ENCODE assay signal across 8 mouse cellular contexts in genomic region chr1:36595167-36595931, GRCm38 (mm10). TPM values are rescaled to one million over a fixed set of nuclear protein-coding genes. Genes with fewer than 3 reads are reported as not detected.
DNase-seq lines count a peak whose midpoint lies in the region; ATAC-seq and TF ChIP-seq lines count a peak whose summit lies in the region.

No protein-coding gene starts in this region.

- TF ChIP-seq EP300 in heart, postnatal 0 days (IDR thresholded peaks at IDR 0.05; ENCODE audit: low read depth): no peak

- H3K4me3 ChIP-seq in heart, postnatal 0 days (ENCODE audit: low read depth, low read length): no peak overlapping the region
- no peak overlapping the region for H3K4me3 ChIP-seq in hindbrain, embryonic 14.5 days (replicated peaks; ENCODE audit: low read length)
- H3K4me3 ChIP-seq in myocyte: no peak overlapping the region

- TF ChIP-seq CTCF in heart, postnatal 0 days (IDR thresholded peaks at IDR 0.05; ENCODE audit: low read depth): no peak

- DNase-seq in heart, postnatal 0 days (ENCODE audit: low spot score): no peak
- no peak for DNase-seq in heart, postnatal 14 days
- peak; percentile 50 for DNase-seq in embryo, embryonic 11 days
- no peak for DNase-seq in hindbrain, embryonic 14.5 days (ENCODE audit: low spot score)
- no peak for DNase-seq in left cerebral cortex, adult 9 months (ENCODE audit: low spot score in 2 of 2)
- no peak for DNase-seq in spleen, postnatal 10 days (ENCODE audit: low spot score in 2 of 2)

- peak overlapping the region; percentile 81 for H3K27ac ChIP-seq in heart, postnatal 0 days (ENCODE audit: low read depth)
- H3K27ac ChIP-seq in hindbrain, embryonic 14.5 days: peak overlapping the region; percentile 69

- H3ac ChIP-seq in myocyte (ENCODE audit: control insufficient read depth, insufficient read length): no peak overlapping the region

- no peak overlapping the region; the same call in 1 of the 2 replicates for H3K9ac ChIP-seq in heart, postnatal 0 days (replicated peaks; ENCODE audit: low read depth, low read length)
- H3K9ac ChIP-seq in hindbrain, embryonic 14.5 days: no peak overlapping the region

- H3K4me2 ChIP-seq in heart, postnatal 0 days (ENCODE audit: low read depth, low read length): no peak overlapping the region
- no peak overlapping the region for H3K4me2 ChIP-seq in hindbrain, embryonic 14.5 days (replicated peaks)
- H3K4me2 ChIP-seq in myocyte (ENCODE audit: low read depth): peak overlapping the region; percentile 50

- ATAC-seq in heart, postnatal 0 days (ENCODE audit: insufficient read depth, low read depth): no peak
- no peak; the same call in 1 of the 2 replicates for ATAC-seq in hindbrain, embryonic 14.5 days (ENCODE audit: low FRiP score)
- ATAC-seq in megakaryocyte-erythroid progenitor cell, adult 5-6 weeks (replicated peaks; ENCODE audit: low FRiP score, low TSS enrichment, poor library complexity, severe bottlenecking): no peak

- H3K27me3 ChIP-seq in heart, postnatal 0 days (ENCODE audit: control insufficient read depth, insufficient read depth, low read length): no peaks in the 10 kb centered on the region
- H3K27me3 ChIP-seq in hindbrain, embryonic 14.5 days (ENCODE audit: control insufficient read depth, insufficient read depth, low read length): no peaks in the 10 kb centered on the region
- H3K27me3 ChIP-seq in myocyte (ENCODE audit: control insufficient read depth, insufficient read depth, insufficient read length): no peaks in the 10 kb centered on the region

- no peaks in the 10 kb centered on the region for H3K79me2 ChIP-seq in myocyte (ENCODE audit: control insufficient read depth, insufficient read depth)

- intact Hi-C loops in heart, postnatal 14 days (cut with DNase I): no loop called here

- H3K4me1 ChIP-seq in heart, postnatal 0 days (ENCODE audit: control insufficient read depth, insufficient read depth): peaks cover 15% of the 10 kb centered on the region
- peaks cover 16% of the 10 kb centered on the region for H3K4me1 ChIP-seq in hindbrain, embryonic 14.5 days (replicated peaks; ENCODE audit: control insufficient read depth, insufficient read depth, low read length)

- H3K36me3 ChIP-seq in heart, postnatal 0 days (replicated peaks; ENCODE audit: control insufficient read depth, insufficient read depth, low read length): no peaks in the 10 kb centered on the region
- H3K36me3 ChIP-seq in hindbrain, embryonic 14.5 days (replicated peaks; ENCODE audit: control insufficient read depth, insufficient read depth): no peaks in the 10 kb centered on the region
- no peaks in the 10 kb centered on the region for H3K36me3 ChIP-seq in myocyte (ENCODE audit: control insufficient read depth, insufficient read depth)

- TF ChIP-seq POLR2A in myocyte (IDR thresholded peaks at IDR 0.05; ENCODE audit: insufficient read length, low read depth): no peak

- 45% methylated on average over 10 of the region's 10 CpGs for WGBS in heart, postnatal 0 days
- WGBS in hindbrain, embryonic 14.5 days: 51% methylated on average over 10 of the region's 10 CpGs

- H3K9me3 ChIP-seq in heart, postnatal 0 days (replicated peaks; ENCODE audit: control insufficient read depth, low read length): no peaks in the 10 kb centered on the region
- H3K9me3 ChIP-seq in hindbrain, embryonic 14.5 days (ENCODE audit: control insufficient read depth, low read length): no peaks in the 10 kb centered on the region

TF ChIP-seq in myocyte, 11 proteins besides CTCF, POLR2A, EP300 and RAD21:
- no peak for TF ChIP-seq USF1 (IDR thresholded peaks at IDR 0.05; ENCODE audit: low read depth)
- no peak for TF ChIP-seq TCF12 (IDR thresholded peaks at IDR 0.05; ENCODE audit: insufficient read depth, poor library complexity, severe bottlenecking)
- TF ChIP-seq MYOG (IDR thresholded peaks at IDR 0.05; ENCODE audit: control insufficient read depth in 1 of 3, insufficient read depth in 1 of 3, insufficient read length in 2 of 3, low read depth in 2 of 3): no peak
- no peak for TF ChIP-seq REST (IDR thresholded peaks at IDR 0.05; ENCODE audit: insufficient read depth, insufficient read length)
- TF ChIP-seq SRF (IDR thresholded peaks at IDR 0.05; ENCODE audit: control insufficient read depth, insufficient read length, low read depth): no peak

RNA-seq across cellular contexts. Expression of gene Sema4c, which starts 37.2 kb away (rescaled TPM):
- 11.9 and 13.2 TPM in 2 replicates for total RNA-seq in heart, postnatal 0 days (2014; rRNA removed; ENCODE audit: low replicate concordance)
- polyA plus RNA-seq in heart, postnatal 0 days (2015; fragmentation: Nextera tagmentation; extraction: Ambion mirVana): 5.7 and 6.1 TPM in 2 replicates
- 10 to 100 TPM; 19.4 to 20.0 TPM for total RNA-seq in heart, postnatal 14 days (2021)
- 3.1 and 3.8 TPM in 2 replicates for polyA plus RNA-seq in hindbrain, embryonic 14.5 days (2014; fragmentation: Nextera tagmentation; extraction: Ambion mirVana)
- 30.7 TPM for polyA plus RNA-seq in myocyte (2012; fragmentation: generic; extraction: Trizol)
- 0.17 and 1.6 TPM in 2 replicates for total RNA-seq in megakaryocyte-erythroid progenitor cell, adult 5-6 weeks (2014; fragmentation: Nextera tagmentation)
- total RNA-seq in megakaryocyte-erythroid progenitor cell, adult 5-6 weeks (2017): 0.50 and 0.70 TPM in 2 replicates

RNA-seq across cellular contexts. Expression of gene Ankrd39, which starts 48.1 kb away (rescaled TPM):
- total RNA-seq in heart, postnatal 0 days (2014; rRNA removed; ENCODE audit: low replicate concordance): 32.7 and 34.9 TPM in 2 replicates
- polyA plus RNA-seq in heart, postnatal 0 days (2015; fragmentation: Nextera tagmentation; extraction: Ambion mirVana): 26.6 and 29.0 TPM in 2 replicates
- 10 to 100 TPM; 10.4 to 11.9 TPM for total RNA-seq in heart, postnatal 14 days (2021)
- polyA plus RNA-seq in hindbrain, embryonic 14.5 days (2014; fragmentation: Nextera tagmentation; extraction: Ambion mirVana): 23.9 and 26.9 TPM in 2 replicates
- 17.9 TPM for polyA plus RNA-seq in myocyte (2012; fragmentation: generic; extraction: Trizol)
- total RNA-seq in megakaryocyte-erythroid progenitor cell, adult 5-6 weeks (2014; fragmentation: Nextera tagmentation): 7.7 and 9.3 TPM in 2 replicates
- total RNA-seq in megakaryocyte-erythroid progenitor cell, adult 5-6 weeks (2017): 3.1 and 4.0 TPM in 2 replicates

RNA-seq across cellular contexts. Expression of gene Gm42417, which starts 56.1 kb away (rescaled TPM):
- total RNA-seq in heart, postnatal 0 days (2014; rRNA removed; ENCODE audit: low replicate concordance): not detected in 2 replicates
- 1.2 TPM in 1 of 2 replicates, not detected in the other for polyA plus RNA-seq in heart, postnatal 0 days (2015; fragmentation: Nextera tagmentation; extraction: Ambion mirVana)
- 10 to 100 TPM; 52.6 to 94.6 TPM for total RNA-seq in heart, postnatal 14 days (2021)
- 0.23 and 1.1 TPM in 2 replicates for polyA plus RNA-seq in hindbrain, embryonic 14.5 days (2014; fragmentation: Nextera tagmentation; extraction: Ambion mirVana)
- 0.13 TPM for polyA plus RNA-seq in myocyte (2012; fragmentation: generic; extraction: Trizol)
- 2.4 TPM in 1 of 2 replicates, not detected in the other for total RNA-seq in megakaryocyte-erythroid progenitor cell, adult 5-6 weeks (2014; fragmentation: Nextera tagmentation)
- 0.61 TPM in 1 of 2 replicates, not detected in the other for total RNA-seq in megakaryocyte-erythroid progenitor cell, adult 5-6 weeks (2017)

RNA-seq across cellular contexts. Expression of gene Ankrd23, which starts 58.7 kb away (rescaled TPM):
- 62.2 and 93.8 TPM in 2 replicates for total RNA-seq in heart, postnatal 0 days (2014; rRNA removed; ENCODE audit: low replicate concordance)
- 26.7 and 34.2 TPM in 2 replicates for polyA plus RNA-seq in heart, postnatal 0 days (2015; fragmentation: Nextera tagmentation; extraction: Ambion mirVana)
- 100 to 1,000 TPM; 101 to 170 TPM for total RNA-seq in heart, postnatal 14 days (2021)
- 6.9 and 10.6 TPM in 2 replicates for polyA plus RNA-seq in hindbrain, embryonic 14.5 days (2014; fragmentation: Nextera tagmentation; extraction: Ambion mirVana)
- 78.6 TPM for polyA plus RNA-seq in myocyte (2012; fragmentation: generic; extraction: Trizol)
- total RNA-seq in megakaryocyte-erythroid progenitor cell, adult 5-6 weeks (2014; fragmentation: Nextera tagmentation): 2.5 and 10.5 TPM in 2 replicates
- total RNA-seq in megakaryocyte-erythroid progenitor cell, adult 5-6 weeks (2017): 0.30 and 8.3 TPM in 2 replicates

Comparison
In these comparisons a context has a peak if more than half of its experiments do, and no peak if none do; other contexts are left out.
1. RNA of gene Gm42417, which starts 56.1 kb away (total RNA-seq): 52.6 to 94.6 TPM in heart, postnatal 14 days; 0.61 to 2.4 TPM in megakaryocyte-erythroid progenitor cell, adult 5-6 weeks and not detected in heart, postnatal 0 days; every median in the first group is over 10 times any median in the second.